ENCODE assay signal across 24 mouse cellular contexts in genomic region chr1:88629966-88630488, GRCm38 (mm10).
DNase-seq lines count a peak whose midpoint lies in the region; ATAC-seq and TF ChIP-seq lines count a peak whose summit lies in the region.
"Had no signal": no experiment of that assay in that cellular context is flagged by ENCODE, and none has a peak within 500 bp of the region (broad histone marks: within the 10 kb centered on the region; RNA-seq: fewer than 3 reads in every experiment).

No protein-coding gene starts in this region.

- DNase-seq in forebrain, embryonic 10.5 days (ENCODE audit: extremely low spot score, low spot score): no peak
- DNase-seq in forebrain, embryonic 11.5 days (ENCODE audit: low spot score): no peak
- no peak for DNase-seq in heart, embryonic 10.5 days (ENCODE audit: low spot score)
- no peak for DNase-seq in heart, adult 8-10 months (ENCODE audit: low spot score)
- DNase-seq in midbrain, embryonic 11.5 days (ENCODE audit: low spot score, missing footprints): peak; percentile 81
- no peak for DNase-seq in midbrain, postnatal 0 days (ENCODE audit: low spot score)
- DNase-seq in Muller cell, postnatal 12 days (ENCODE audit: inconsistent ontology term): peak; percentile 80
- DNase-seq in cerebellum, adult 9-10 months: no peak
- DNase-seq: adrenal gland, adult 8-10 months; adrenal gland, postnatal 14 days; adrenal gland, postnatal 36 days; cerebellum, adult 11-12 months; cerebellum, adult 2 months; cerebellum, adult 9-11 months; cerebellum, postnatal 14 days; cerebellum, postnatal 36 days; embryo, embryonic 11 days had no signal

- no peak for ATAC-seq in forebrain, embryonic 11.5 days (replicated peaks; ENCODE audit: low FRiP score)
- no peak for ATAC-seq in midbrain, embryonic 11.5 days (ENCODE audit: low FRiP score)
- no peak for ATAC-seq in midbrain, postnatal 0 days (ENCODE audit: low FRiP score)
- ATAC-seq: activated CD4-positive, CD25-positive, alpha-beta regulatory T cell, adult 4 months; forebrain, embryonic 14.5 days; forebrain, embryonic 16.5 days; Patski had no signal

- no peak overlapping the region for H3K9ac ChIP-seq in forebrain, embryonic 11.5 days (ENCODE audit: low read length)
- no peak overlapping the region for H3K9ac ChIP-seq in midbrain, embryonic 11.5 days (ENCODE audit: low read length)
- H3K9ac ChIP-seq in midbrain, postnatal 0 days (replicated peaks; ENCODE audit: low read length, poor library complexity, severe bottlenecking): no peak overlapping the region
- H3K9ac ChIP-seq: embryonic facial prominence, embryonic 12.5 days; forebrain, embryonic 12.5 days had no signal

- H3K4me2 ChIP-seq in forebrain, embryonic 11.5 days (ENCODE audit: low read depth, low read length, severe bottlenecking): no peak overlapping the region
- no peak overlapping the region for H3K4me2 ChIP-seq in midbrain, embryonic 11.5 days
- H3K4me2 ChIP-seq in midbrain, postnatal 0 days (ENCODE audit: low read depth, low read length, poor library complexity, severe bottlenecking): no peak overlapping the region
- H3K4me2 ChIP-seq: embryonic facial prominence, embryonic 12.5 days; forebrain, embryonic 12.5 days had no signal

- WGBS in forebrain, embryonic 10.5 days: 18% methylated on average over 2 of the region's 2 CpGs
- WGBS in forebrain, embryonic 11.5 days: 5% methylated on average over 2 of the region's 2 CpGs
- 35% methylated on average over 2 of the region's 2 CpGs for WGBS in heart, embryonic 10.5 days
- 14% methylated on average over 2 of the region's 2 CpGs for WGBS in midbrain, embryonic 11.5 days
- 9% methylated on average over 2 of the region's 2 CpGs for WGBS in midbrain, postnatal 0 days

- H3K4me1 ChIP-seq in forebrain, embryonic 10.5 days: peaks cover 31% of the 10 kb centered on the region
- H3K4me1 ChIP-seq in forebrain, embryonic 11.5 days (replicated peaks; ENCODE audit: control insufficient read depth, insufficient read depth, low read length): peaks cover 2% of the 10 kb centered on the region; the same call in 1 of the 2 replicates
- peaks cover 4% of the 10 kb centered on the region for H3K4me1 ChIP-seq in heart, embryonic 10.5 days
- H3K4me1 ChIP-seq in midbrain, embryonic 11.5 days (ENCODE audit: control insufficient read depth, insufficient read depth, low read length): peaks cover 3% of the 10 kb centered on the region; the same call in 1 of the 2 replicates
- H3K4me1 ChIP-seq in midbrain, postnatal 0 days (ENCODE audit: insufficient read depth, low read length): no peaks in the 10 kb centered on the region
- H3K4me1 ChIP-seq: embryonic facial prominence, embryonic 12.5 days had no signal

- peaks cover 16% of the 10 kb centered on the region; the same call in 1 of the 2 replicates for H3K27me3 ChIP-seq in forebrain, embryonic 10.5 days (ENCODE audit: poor library complexity, severe bottlenecking)
- H3K27me3 ChIP-seq in forebrain, embryonic 11.5 days (ENCODE audit: control insufficient read depth, insufficient read depth, low read length): no peaks in the 10 kb centered on the region
- no peaks in the 10 kb centered on the region for H3K27me3 ChIP-seq in heart, embryonic 10.5 days (ENCODE audit: insufficient read depth, poor library complexity, severe bottlenecking)
- H3K27me3 ChIP-seq in midbrain, embryonic 11.5 days (ENCODE audit: control insufficient read depth, insufficient read depth, low read length): no peaks in the 10 kb centered on the region
- no peaks in the 10 kb centered on the region for H3K27me3 ChIP-seq in midbrain, postnatal 0 days (ENCODE audit: insufficient read depth, low read length)
- H3K27me3 ChIP-seq: embryonic facial prominence, embryonic 12.5 days; forebrain, embryonic 12.5 days; Patski had no signal

- no peak overlapping the region for H3K4me3 ChIP-seq in forebrain, embryonic 10.5 days
- H3K4me3 ChIP-seq in forebrain, embryonic 11.5 days (ENCODE audit: low read depth, low read length): no peak overlapping the region
- H3K4me3 ChIP-seq in heart, embryonic 10.5 days: no peak overlapping the region
- H3K4me3 ChIP-seq in midbrain, embryonic 11.5 days (ENCODE audit: low read depth, low read length): no peak overlapping the region
- no peak overlapping the region for H3K4me3 ChIP-seq in midbrain, postnatal 0 days (ENCODE audit: low read depth, low read length)
- H3K4me3 ChIP-seq: embryonic facial prominence, embryonic 12.5 days; erythroblast, embryonic 14.5 days; forebrain, embryonic 12.5 days had no signal

- TF ChIP-seq CTCF in midbrain, postnatal 0 days (IDR thresholded peaks at IDR 0.05): no peak

- peak overlapping the region; percentile 13; the same call in 1 of the 2 replicates for H3K27ac ChIP-seq in forebrain, embryonic 10.5 days
- no peak overlapping the region for H3K27ac ChIP-seq in forebrain, embryonic 11.5 days (ENCODE audit: low read depth, low read length)
- H3K27ac ChIP-seq in heart, embryonic 10.5 days: 0 out of 2 replicates have a peak overlapping the region, but pooled peaks have one; percentile 42
- H3K27ac ChIP-seq in midbrain, embryonic 11.5 days (ENCODE audit: low read depth, low read length): no peak overlapping the region
- no peak overlapping the region for H3K27ac ChIP-seq in midbrain, postnatal 0 days (ENCODE audit: low read depth, low read length)
- H3K27ac ChIP-seq: embryonic facial prominence, embryonic 12.5 days; forebrain, embryonic 12.5 days had no signal

- H3K36me3 ChIP-seq in forebrain, embryonic 10.5 days (replicated peaks): no peaks in the 10 kb centered on the region
- no peaks in the 10 kb centered on the region for H3K36me3 ChIP-seq in forebrain, embryonic 11.5 days (ENCODE audit: control insufficient read depth, insufficient read depth, low read length)
- no peaks in the 10 kb centered on the region for H3K36me3 ChIP-seq in heart, embryonic 10.5 days
- no peaks in the 10 kb centered on the region for H3K36me3 ChIP-seq in midbrain, embryonic 11.5 days (ENCODE audit: control insufficient read depth, insufficient read depth, low read length)
- H3K36me3 ChIP-seq in midbrain, postnatal 0 days (ENCODE audit: insufficient read depth, low read length): no peaks in the 10 kb centered on the region
- H3K36me3 ChIP-seq: embryonic facial prominence, embryonic 12.5 days; forebrain, embryonic 12.5 days had no signal

- no peaks in the 10 kb centered on the region for H3K9me3 ChIP-seq in forebrain, embryonic 10.5 days
- no peaks in the 10 kb centered on the region for H3K9me3 ChIP-seq in forebrain, embryonic 11.5 days (ENCODE audit: control insufficient read depth, low read length)
- H3K9me3 ChIP-seq in heart, embryonic 10.5 days: no peaks in the 10 kb centered on the region
- no peaks in the 10 kb centered on the region for H3K9me3 ChIP-seq in midbrain, embryonic 11.5 days (ENCODE audit: control insufficient read depth, low read length)
- H3K9me3 ChIP-seq in midbrain, postnatal 0 days (ENCODE audit: low read length): no peaks in the 10 kb centered on the region
- H3K9me3 ChIP-seq: embryonic facial prominence, embryonic 12.5 days; forebrain, embryonic 12.5 days had no signal

Comparison
In these comparisons a context has a peak if more than half of its experiments do, and no peak if none do; other contexts are left out.
1. DNase-seq: peak in midbrain, embryonic 11.5 days (single experiment) and Muller cell, postnatal 12 days (single experiment); none in forebrain, embryonic 10.5 days (single experiment), forebrain, embryonic 11.5 days (single experiment), heart, embryonic 10.5 days (single experiment), heart, adult 8-10 months (single experiment), midbrain, postnatal 0 days (single experiment) and cerebellum, adult 9-10 months (single experiment).
2. H3K27ac ChIP-seq: peak in forebrain, embryonic 10.5 days (single experiment) and heart, embryonic 10.5 days (single experiment); none in forebrain, embryonic 11.5 days (single experiment), midbrain, embryonic 11.5 days (single experiment) and midbrain, postnatal 0 days (single experiment).